Mouse (Mus musculus): Measurements from ENCODE around the gene Sept10. TPM values are rescaled to one million over a fixed set of nuclear protein-coding genes. Genes with fewer than 3 reads are reported as not detected.

Sept10 gene
- total and polyA plus RNA-seq, 2 experiments from 2014 or later, result 7.3 to 8.4 TPM

DNA sequence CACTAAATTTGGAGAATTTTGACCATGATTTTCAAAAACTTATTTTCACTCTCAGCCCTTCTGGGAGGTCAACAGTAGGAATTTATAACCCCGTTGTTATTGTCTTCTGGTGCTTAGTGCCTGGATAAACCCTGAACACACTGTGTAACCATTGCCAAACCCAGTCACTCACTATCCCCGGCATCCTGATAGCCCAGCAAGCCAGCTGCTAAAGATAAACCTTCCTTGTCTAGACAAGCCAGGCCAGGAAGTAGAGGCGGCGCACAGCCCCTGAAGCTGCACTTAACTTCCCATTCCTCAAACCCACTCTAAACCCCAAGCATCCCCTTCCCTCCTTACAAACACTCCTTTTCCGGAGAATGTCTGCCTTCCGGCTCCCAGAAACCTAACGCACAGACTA, 43.4 kb upstream of the Sept10 start:
- DNase-seq (ENCODE audit: low spot score) (no peak), ATAC-seq (ENCODE audit: low FRiP score) (no peak)
- H3K9ac ChIP-seq (replicated peaks; ENCODE audit: low read length, poor library complexity, severe bottlenecking), result no peak overlapping the region
- no peaks in the 10 kb centered on the region for H3K4me1 ChIP-seq (ENCODE audit: insufficient read depth, low read length)
- no peak overlapping the region for H3K4me3 ChIP-seq (ENCODE audit: low read depth, low read length)
- no peaks in the 10 kb centered on the region for H3K36me3 ChIP-seq (ENCODE audit: insufficient read depth, low read length)
- H3K27me3 ChIP-seq (ENCODE audit: insufficient read depth, low read length), result no peaks in the 10 kb centered on the region
- no peak overlapping the region for H3K4me2 ChIP-seq (ENCODE audit: low read depth, low read length, poor library complexity, severe bottlenecking)
- no peak overlapping the region for H3K27ac ChIP-seq (ENCODE audit: low read depth, low read length)
- no peak for TF ChIP-seq CTCF (IDR thresholded peaks at IDR 0.05)
- H3K9me3 ChIP-seq (ENCODE audit: low read length), result no peaks in the 10 kb centered on the region
- WGBS, result 78% methylated on average over 7 of the region's 7 CpGs

DNA sequence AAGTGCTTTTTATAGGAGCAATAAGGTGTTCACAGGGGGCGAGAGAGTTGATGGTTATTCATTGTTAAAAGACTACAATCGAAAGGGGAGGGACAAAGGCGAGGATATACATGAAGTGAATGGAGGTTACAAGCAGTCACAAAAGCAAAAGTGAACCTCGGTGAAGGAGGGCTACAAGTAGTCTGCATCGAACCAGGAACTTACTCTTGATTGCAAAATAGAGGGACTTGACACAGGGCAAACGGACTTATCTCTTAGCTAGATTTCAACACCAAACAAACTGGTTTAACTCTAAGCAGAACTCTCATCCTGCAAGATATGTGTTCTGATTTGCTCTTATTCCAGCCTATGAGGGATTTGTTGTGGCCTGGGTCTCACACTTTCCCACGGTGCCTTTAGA, 41.3 kb upstream of the Sept10 start:
- Histone ChIP-seq H3K9me3 (ENCODE audit: low read length) (no peaks in the 10 kb centered on the region), H3K4me1 (ENCODE audit: insufficient read depth, low read length) (no peaks in the 10 kb centered on the region), H3K9ac (replicated peaks; ENCODE audit: low read length, poor library complexity, severe bottlenecking) (no peak overlapping the region), H3K36me3 (ENCODE audit: insufficient read depth, low read length) (no peaks in the 10 kb centered on the region), H3K27ac (ENCODE audit: low read depth, low read length) (no peak overlapping the region), H3K4me2 (ENCODE audit: low read depth, low read length, poor library complexity, severe bottlenecking) (no peak overlapping the region), H3K4me3 (ENCODE audit: low read depth, low read length) (no peak overlapping the region), H3K27me3 (ENCODE audit: insufficient read depth, low read length) (no peaks in the 10 kb centered on the region)
- DNase-seq (ENCODE audit: low spot score) (no peak), ATAC-seq (ENCODE audit: low FRiP score) (no peak)
- no peak for TF ChIP-seq CTCF (IDR thresholded peaks at IDR 0.05)
- WGBS, result 71% methylated on average over 7 of the region's 7 CpGs

DNA sequence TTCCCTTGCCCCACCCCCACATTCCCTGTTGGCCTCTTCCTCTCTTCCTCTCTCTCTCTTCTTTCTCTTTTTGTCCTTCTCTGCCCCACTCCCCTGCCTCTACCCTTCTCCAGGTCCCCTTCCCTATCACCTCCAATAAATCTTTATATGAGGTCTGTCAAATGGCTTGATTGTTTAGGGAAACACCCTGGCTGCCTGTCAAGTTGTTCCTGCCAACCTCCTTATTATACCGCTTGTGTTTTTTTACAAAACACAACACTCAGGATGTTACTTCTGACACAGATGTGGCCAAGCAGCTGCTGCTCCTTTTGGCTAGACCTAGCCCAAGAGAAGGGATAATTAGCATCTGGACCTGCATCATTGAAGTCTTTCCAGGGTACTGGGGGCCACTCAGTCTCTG, 40.4 kb upstream of the Sept10 start:
- Histone ChIP-seq H3K36me3 (ENCODE audit: insufficient read depth, low read length) (no peaks in the 10 kb centered on the region), H3K9me3 (ENCODE audit: low read length) (no peaks in the 10 kb centered on the region), H3K4me1 (ENCODE audit: insufficient read depth, low read length) (no peaks in the 10 kb centered on the region), H3K4me3 (ENCODE audit: low read depth, low read length) (no peak overlapping the region), H3K4me2 (ENCODE audit: low read depth, low read length, poor library complexity, severe bottlenecking) (no peak overlapping the region), H3K27me3 (ENCODE audit: insufficient read depth, low read length) (no peaks in the 10 kb centered on the region), H3K9ac (replicated peaks; ENCODE audit: low read length, poor library complexity, severe bottlenecking) (no peak overlapping the region), H3K27ac (ENCODE audit: low read depth, low read length) (no peak overlapping the region)
- WGBS, result 77% methylated on average over 1 of the region's 1 CpGs
- ATAC-seq (ENCODE audit: low FRiP score), result no peak
- DNase-seq (ENCODE audit: low spot score), result no peak
- no peak for TF ChIP-seq CTCF (IDR thresholded peaks at IDR 0.05)

DNA sequence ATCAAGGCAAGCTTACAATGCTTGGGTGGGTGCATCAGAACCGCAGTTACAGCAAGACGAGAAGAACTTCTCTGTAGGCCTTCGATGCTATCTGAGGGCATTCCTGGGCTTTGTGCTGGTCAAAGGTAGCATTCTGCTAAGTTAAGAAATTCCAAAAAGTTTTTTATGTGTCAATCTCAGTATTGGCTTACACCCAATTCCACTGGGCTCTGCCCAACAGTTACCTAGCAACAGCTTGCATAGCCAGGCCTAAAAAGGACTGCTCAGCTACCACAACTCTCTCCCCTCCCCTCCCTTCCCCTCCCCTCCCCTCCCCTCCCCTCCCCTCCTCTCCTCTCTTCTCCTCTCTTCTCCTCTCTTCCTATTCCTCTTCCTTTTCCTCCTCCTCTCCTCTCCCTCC, 40.0 kb upstream of the Sept10 start:
- Histone ChIP-seq H3K27me3 (ENCODE audit: insufficient read depth, low read length) (no peaks in the 10 kb centered on the region), H3K4me3 (ENCODE audit: low read depth, low read length) (no peak overlapping the region), H3K9me3 (ENCODE audit: low read length) (no peaks in the 10 kb centered on the region), H3K4me2 (ENCODE audit: low read depth, low read length, poor library complexity, severe bottlenecking) (no peak overlapping the region), H3K4me1 (ENCODE audit: insufficient read depth, low read length) (no peaks in the 10 kb centered on the region), H3K9ac (replicated peaks; ENCODE audit: low read length, poor library complexity, severe bottlenecking) (no peak overlapping the region), H3K36me3 (ENCODE audit: insufficient read depth, low read length) (no peaks in the 10 kb centered on the region), H3K27ac (ENCODE audit: low read depth, low read length) (no peak overlapping the region)
- DNase-seq (ENCODE audit: low spot score) (peak; percentile 46), ATAC-seq (ENCODE audit: low FRiP score) (no peak)
- 30% methylated on average over 3 of the region's 3 CpGs for WGBS
- TF ChIP-seq CTCF (IDR thresholded peaks at IDR 0.05), result no peak

DNA sequence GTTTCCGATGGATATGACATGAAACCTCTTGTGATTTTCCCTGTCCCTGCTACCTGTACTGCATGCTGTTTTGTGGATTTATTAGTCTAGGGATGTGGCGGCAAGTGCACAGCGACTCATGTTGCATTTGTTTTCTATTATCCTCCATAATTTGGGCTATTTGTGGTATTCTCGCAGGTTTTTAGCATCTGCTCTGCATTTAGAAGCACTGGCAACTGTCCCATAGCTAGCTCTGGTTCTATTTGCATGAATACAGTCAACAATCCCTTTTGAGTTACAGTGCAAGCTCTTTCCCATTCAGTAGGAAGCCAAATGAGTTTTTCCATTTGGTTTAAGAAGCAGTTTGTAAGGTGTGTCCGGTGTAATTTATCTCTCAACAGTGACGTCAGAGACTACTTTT, 37.9 kb upstream of the Sept10 start:
- no peak for ATAC-seq (ENCODE audit: low FRiP score)
- Histone ChIP-seq H3K27me3 (ENCODE audit: insufficient read depth, low read length) (no peaks in the 10 kb centered on the region), H3K4me3 (ENCODE audit: low read depth, low read length) (no peak overlapping the region), H3K4me1 (ENCODE audit: insufficient read depth, low read length) (no peaks in the 10 kb centered on the region), H3K4me2 (ENCODE audit: low read depth, low read length, poor library complexity, severe bottlenecking) (no peak overlapping the region), H3K9ac (replicated peaks; ENCODE audit: low read length, poor library complexity, severe bottlenecking) (no peak overlapping the region), H3K9me3 (ENCODE audit: low read length) (no peaks in the 10 kb centered on the region), H3K36me3 (ENCODE audit: insufficient read depth, low read length) (no peaks in the 10 kb centered on the region), H3K27ac (ENCODE audit: low read depth, low read length) (no peak overlapping the region)
- WGBS, result 75% methylated on average over 6 of the region's 6 CpGs
- no peak for TF ChIP-seq CTCF (IDR thresholded peaks at IDR 0.05)
- no peak for DNase-seq (ENCODE audit: low spot score)

DNA sequence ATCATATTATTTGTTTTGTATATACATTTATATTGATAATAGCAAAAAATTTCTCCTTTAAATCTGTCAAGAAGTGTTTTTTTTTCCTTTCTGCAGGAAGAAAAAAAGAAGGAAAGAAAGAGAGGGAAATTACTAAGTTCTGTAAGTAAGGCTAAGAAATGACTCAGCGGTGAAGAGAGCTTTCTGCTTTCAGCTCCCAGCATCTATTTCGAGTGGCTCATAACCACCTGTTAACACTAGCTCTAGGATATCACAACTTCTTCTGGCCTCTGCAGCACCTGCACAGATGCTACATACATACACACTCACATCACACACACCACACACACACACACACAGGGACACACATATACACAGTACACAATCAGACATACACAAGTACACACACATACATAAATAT, 34.9 kb upstream of the Sept10 start:
- no peak overlapping the region for H3K4me2 ChIP-seq (ENCODE audit: low read depth, low read length, poor library complexity, severe bottlenecking)
- no peaks in the 10 kb centered on the region for H3K9me3 ChIP-seq (ENCODE audit: low read length)
- 95% methylated on average over 2 of the region's 2 CpGs for WGBS
- H3K27me3 ChIP-seq (ENCODE audit: insufficient read depth, low read length), result no peaks in the 10 kb centered on the region
- ATAC-seq (ENCODE audit: low FRiP score), result no peak
- no peaks in the 10 kb centered on the region for H3K4me1 ChIP-seq (ENCODE audit: insufficient read depth, low read length)
- no peak overlapping the region for H3K27ac ChIP-seq (ENCODE audit: low read depth, low read length)
- H3K4me3 ChIP-seq (ENCODE audit: low read depth, low read length), result no peak overlapping the region
- DNase-seq (ENCODE audit: low spot score), result no peak
- no peak for TF ChIP-seq CTCF (IDR thresholded peaks at IDR 0.05)
- no peaks in the 10 kb centered on the region for H3K36me3 ChIP-seq (ENCODE audit: insufficient read depth, low read length)
- no peak overlapping the region for H3K9ac ChIP-seq (replicated peaks; ENCODE audit: low read length, poor library complexity, severe bottlenecking)

Data from midbrain, postnatal 0 days (tissue).